Mouse (Mus musculus): ENCODE data around the gene Egflam.

Egflam gene

DNA sequence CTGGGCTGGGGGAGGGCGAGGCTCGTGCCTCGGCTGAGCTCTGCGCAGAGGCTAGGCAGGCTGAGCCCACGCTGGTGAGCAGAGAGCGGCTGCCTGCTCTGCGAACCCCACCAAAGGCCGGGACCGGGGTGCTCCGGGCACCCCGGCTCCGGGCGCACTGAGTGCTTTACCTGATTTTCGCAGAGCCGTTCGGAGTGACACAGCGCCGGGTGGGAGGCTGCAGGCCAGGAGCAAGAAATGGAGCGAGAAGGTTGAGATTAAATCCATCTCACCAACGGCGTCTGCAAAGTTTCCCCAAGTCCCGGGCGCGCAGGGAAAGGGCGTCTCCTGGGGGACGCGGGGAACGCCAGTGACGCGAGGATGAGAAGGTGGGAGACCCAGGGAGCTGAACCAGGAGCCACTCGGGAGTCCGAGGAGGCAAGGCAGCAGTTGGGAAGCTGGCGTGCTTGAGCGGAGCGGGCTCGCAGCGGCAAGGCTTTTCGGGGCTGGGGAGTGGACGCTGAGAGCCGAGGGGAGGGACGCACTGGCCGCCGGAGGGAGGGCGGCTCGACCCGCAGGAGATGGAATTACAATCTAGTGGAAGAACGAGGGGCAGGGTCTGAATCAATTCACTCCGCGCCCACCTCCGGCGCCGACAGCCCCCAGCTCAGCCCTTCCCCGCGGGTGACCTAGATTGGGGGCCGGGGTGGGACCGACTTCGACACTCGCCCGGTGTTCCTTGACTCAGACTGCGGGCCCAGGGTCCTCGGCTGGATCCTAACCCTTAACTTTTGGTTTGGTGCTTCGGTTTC, at the start of gene Egflam:
Gene Egflam, minus strand, starts transcription at position 578 of the 791 bp plus-strand sequence.
- DNase-seq (ENCODE audit: low read depth), result no peak

DNA sequence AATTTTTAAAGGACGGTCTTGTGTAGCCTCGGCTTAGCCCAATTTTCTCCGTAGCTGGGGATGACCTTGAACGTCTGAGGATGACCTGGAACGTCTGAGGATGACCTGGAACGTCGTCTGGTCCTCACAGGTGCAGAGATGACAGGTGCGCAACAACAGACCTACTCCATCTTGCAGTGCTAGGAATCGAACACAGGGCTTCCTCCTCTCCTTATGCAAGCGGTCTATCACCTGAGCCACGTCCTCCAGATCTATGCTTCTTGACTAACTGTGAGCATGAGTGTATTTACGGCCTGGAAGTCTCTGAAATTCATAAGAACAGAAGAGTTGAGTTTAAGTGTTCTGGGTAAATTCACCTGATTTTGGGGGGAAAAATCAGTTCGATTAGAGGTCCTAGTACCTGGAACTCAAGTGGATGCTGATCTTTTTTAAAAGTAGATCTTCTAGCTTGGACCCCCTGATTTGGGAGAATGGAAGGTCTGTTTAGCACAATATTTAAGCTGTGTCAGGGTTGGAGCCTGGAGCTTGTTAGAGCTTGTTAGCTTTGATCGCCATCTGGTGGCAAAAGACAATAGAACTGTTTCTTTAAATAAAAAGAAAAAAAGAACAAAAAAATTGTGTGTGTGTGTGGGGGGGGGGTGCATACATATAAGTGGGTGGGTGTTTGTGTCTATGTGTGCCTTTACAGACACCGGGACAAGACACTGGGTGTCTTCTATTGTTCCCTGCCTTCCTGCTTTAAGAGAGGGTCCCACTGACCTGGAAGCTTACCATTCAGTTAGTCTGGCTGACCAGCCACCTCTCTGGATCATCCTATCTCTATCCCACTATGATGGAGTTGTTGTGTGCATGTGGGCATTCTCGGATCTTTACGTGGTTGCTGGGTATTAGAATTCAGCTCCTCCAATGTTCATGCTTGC, 45.5 kb upstream of the Egflam start:
- DNase-seq (ENCODE audit: low read depth), result peak; percentile 6

- DNase-seq (ENCODE audit: low read depth), result no peak
Observed at GRCm38 (mm10) chr15:7442148-7443100, 44.2 kb upstream of the Egflam start.

GRCm38 (mm10) chr15:7424282-7424681, 26.1 kb upstream of the Egflam start:
- no peak for DNase-seq (ENCODE audit: low read depth)

- no peak for DNase-seq (ENCODE audit: low read depth)
Observed at GRCm38 (mm10) chr15:7404521-7404920, 6.3 kb upstream of the Egflam start.

- DNase-seq (ENCODE audit: low read depth), result no peak
Observed at GRCm38 (mm10) chr15:7398609-7399540, 680 bp upstream of the Egflam start.

DNA sequence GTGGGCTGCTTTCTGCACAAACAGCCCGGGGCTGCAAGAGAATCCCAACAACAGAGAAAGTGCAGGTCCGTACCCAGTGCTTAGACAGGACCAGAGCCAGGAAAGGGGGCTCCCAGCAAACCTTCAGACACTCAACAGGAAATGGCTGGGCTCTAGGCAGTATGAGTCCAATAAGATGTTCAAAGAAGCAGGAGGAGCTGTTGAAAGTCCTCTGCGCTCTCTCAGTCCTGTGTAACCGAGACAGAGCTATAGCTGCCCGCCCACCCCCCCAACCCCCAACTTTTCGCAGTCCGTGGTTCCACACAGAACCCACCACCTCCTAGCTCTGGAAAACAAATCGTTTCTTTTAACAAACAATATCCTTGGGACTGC, 763 bp downstream of the Egflam start:
- no peak for DNase-seq (ENCODE audit: low read depth)

- DNase-seq (ENCODE audit: low read depth), result no peak
Observed at GRCm38 (mm10) chr15:7383349-7383748, 14.8 kb downstream of the Egflam start.

DNA sequence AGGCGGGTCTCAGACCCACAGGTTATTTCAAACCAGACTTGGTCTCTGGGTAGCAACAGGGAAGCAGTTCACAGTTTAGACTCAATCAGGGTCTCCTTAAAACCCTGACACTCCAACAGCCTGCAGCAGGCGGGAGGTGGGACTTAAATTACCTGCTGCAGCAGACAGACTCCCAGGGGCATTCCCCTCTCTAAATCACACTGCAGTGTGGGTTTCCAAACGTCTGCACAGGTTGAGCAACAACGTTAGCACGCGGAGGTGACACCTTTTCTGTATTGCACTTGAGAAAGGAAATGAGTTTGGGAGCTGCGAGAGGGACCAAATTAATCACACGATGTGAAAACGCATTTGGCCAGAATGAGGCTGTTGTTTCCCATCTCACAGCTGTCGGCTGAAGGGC, 15.7 kb downstream of the Egflam start:
- DNase-seq (ENCODE audit: low read depth), result no peak

- no peak for DNase-seq (ENCODE audit: low read depth)
Observed at GRCm38 (mm10) chr15:7352635-7353051, 45.6 kb downstream of the Egflam start.

DNA sequence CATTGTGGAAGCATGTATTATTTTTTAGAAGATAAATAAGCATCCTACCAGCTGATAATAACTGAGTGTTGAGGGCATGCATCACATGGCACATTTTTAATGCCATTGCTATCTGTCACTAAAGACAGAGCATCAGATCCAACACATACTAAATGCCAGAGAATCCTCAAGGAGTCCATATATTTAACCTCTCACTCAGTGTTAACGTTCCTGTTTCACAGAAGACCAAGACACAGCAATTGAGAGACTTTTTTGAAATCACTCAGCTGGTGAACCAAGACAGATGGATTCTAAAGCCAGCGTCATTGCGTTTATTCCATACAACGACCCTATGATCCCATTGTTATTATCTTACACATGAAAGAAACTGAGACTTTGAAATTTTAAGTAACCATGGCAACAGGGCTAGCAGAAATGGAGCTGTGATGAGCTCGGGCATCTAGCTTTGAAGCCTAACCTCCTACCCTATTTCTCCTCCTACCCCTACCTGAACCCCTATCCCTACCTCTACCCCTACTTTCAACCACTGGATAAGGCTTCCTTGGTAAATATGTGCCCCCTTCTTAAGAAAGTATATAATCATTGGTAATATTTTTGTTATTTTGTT, 57.4 kb downstream of the Egflam start:
- no peak for DNase-seq (ENCODE audit: low read depth)

- no peak for DNase-seq (ENCODE audit: low read depth)
Observed at GRCm38 (mm10) chr15:7334517-7335298, 63.5 kb downstream of the Egflam start.

DNA sequence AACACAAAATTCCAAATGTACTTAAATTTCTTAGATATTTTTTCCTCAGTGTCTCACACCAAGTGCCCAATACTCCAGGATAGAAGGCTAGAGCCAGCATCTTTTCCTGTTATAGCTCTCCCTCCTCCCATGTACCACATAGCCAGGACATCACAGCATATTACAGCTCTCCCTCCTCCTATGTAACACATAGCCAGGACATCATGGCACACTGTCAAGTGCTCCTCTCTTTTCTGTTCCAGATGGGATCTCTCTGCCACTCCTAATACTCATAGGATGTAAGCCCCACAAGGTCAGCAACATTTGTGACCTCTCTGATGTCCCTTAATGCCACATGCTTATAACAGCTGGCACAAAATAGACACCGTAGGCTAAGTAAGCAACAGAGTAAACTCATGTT, 65.3 kb downstream of the Egflam start:
- no peak for DNase-seq (ENCODE audit: low read depth)

GRCm38 (mm10) chr15:7322599-7323311, 75.4 kb downstream of the Egflam start:
- no peak for DNase-seq (ENCODE audit: low read depth)

- no peak for DNase-seq (ENCODE audit: low read depth)
Observed at GRCm38 (mm10) chr15:7320901-7321300, 77.3 kb downstream of the Egflam start.

- no peak for DNase-seq (ENCODE audit: low read depth)
Observed at GRCm38 (mm10) chr15:7315539-7315938, 82.7 kb downstream of the Egflam start.

GRCm38 (mm10) chr15:7308711-7309110, 89.5 kb downstream of the Egflam start:
- DNase-seq (ENCODE audit: low read depth), result no peak

DNA sequence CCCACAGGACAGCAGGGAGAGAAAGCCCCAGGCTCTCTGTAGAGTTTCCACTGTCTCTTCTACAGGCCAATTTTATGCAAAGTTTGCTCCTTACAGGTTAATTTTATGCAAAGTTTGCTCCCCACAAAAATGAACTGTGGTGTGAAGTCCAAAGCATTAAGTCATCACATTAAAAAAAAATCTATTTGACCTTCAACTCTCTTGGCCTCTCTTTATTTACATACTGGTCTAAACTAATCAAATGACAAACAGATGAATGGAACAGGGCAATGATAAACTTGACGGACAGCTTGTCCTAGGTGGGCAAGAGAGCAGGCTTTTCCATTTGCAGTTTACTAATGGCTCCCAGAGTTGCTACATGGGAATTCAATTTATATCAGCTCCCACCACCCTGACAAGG, 98.3 kb downstream of the Egflam start:
- no peak for DNase-seq (ENCODE audit: low read depth)

- DNase-seq (ENCODE audit: low read depth), result no peak
Observed at GRCm38 (mm10) chr15:7295199-7295598, 103.0 kb downstream of the Egflam start.
